8 mouse cellular contexts compared by ENCODE assay signal in the genomic region with DNA sequence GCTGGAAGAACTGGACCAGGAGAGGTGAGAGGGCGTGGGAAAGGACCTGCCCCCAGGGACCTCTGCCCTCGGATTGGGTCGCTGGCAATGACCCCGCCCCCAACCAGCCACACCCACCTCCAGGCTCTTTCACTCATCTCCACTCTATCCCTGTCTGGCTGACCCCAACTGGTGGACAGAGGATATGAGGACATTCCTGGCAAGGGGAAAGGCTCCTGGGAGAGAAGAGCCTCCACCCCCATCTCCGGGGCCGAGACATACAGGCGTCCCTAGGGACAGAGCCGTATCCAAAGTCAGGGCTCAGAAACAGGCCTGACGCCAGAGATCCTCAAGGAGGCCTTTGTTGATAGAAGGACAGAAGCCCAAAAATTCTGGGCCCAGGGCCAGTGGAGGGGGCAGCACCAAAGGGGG. TPM values are rescaled to one million over a fixed set of nuclear protein-coding genes. Genes with fewer than 3 reads are reported as not detected.
DNase-seq lines count a peak whose midpoint lies in the region.

No protein-coding gene starts in this region.

- peak; percentile 46 for DNase-seq in NIH3T3 (ENCODE audit: low read depth)
- DNase-seq in cerebellum, adult 18-20 months, result peak; percentile 58
- peak; percentile 58 to 65 for DNase-seq in frontal cortex, adult 2 months (ENCODE audit: extremely low spot score in 1 of 2, low spot score in 1 of 2)
- peak; percentile 86 for DNase-seq in heart, postnatal 4 days
- DNase-seq in kidney, postnatal 4 days, result peak; percentile 80 to 86
- DNase-seq in mesoderm, embryonic 11.5 days (ENCODE audit: low read depth, low spot score), result peak; percentile 45
- DNase-seq in testis, postnatal 14 days (ENCODE audit: low spot score), result peak; percentile 67
- DNase-seq in thymus, postnatal 14 days, result no peak

RNA-seq across cellular contexts. Expression of a gene that starts 6.7 kb away (rescaled TPM):
- 46.2 and 52.2 TPM in 2 replicates for polyA plus RNA-seq in frontal cortex, adult 2 months (2012; rRNA removed)
- total RNA-seq in heart, postnatal 4 days (2021), result 1 to 10 TPM; 6.0 to 6.2 TPM

RNA-seq across cellular contexts. Expression of a gene that starts 10.2 kb away (rescaled TPM):
- polyA plus RNA-seq in frontal cortex, adult 2 months (2012; rRNA removed), result 2,217 and 2,507 TPM in 2 replicates
- total RNA-seq in heart, postnatal 4 days (2021), result 1,000 to 10,000 TPM in 1 of 2 experiments, 100 to 1,000 TPM in 1; 949 to 1,003 TPM

RNA-seq across cellular contexts. Expression of a gene that starts 17.9 kb away (rescaled TPM):
- 41.6 and 44.3 TPM in 2 replicates for polyA plus RNA-seq in frontal cortex, adult 2 months (2012; rRNA removed)
- total RNA-seq in heart, postnatal 4 days (2021), result 10 to 100 TPM; 16.9 TPM

RNA-seq across cellular contexts. Expression of a gene that starts 26.8 kb away (rescaled TPM):
- polyA plus RNA-seq in frontal cortex, adult 2 months (2012; rRNA removed), result 9.4 TPM in 2 replicates
- 1 to 10 TPM; 1.3 to 2.0 TPM for total RNA-seq in heart, postnatal 4 days (2021)

RNA-seq across cellular contexts. Expression of a gene that starts 27.3 kb away (rescaled TPM):
- polyA plus RNA-seq in frontal cortex, adult 2 months (2012; rRNA removed), result 4.9 and 6.0 TPM in 2 replicates
- total RNA-seq in heart, postnatal 4 days (2021), result 1 to 10 TPM; 1.6 to 1.8 TPM
